Mouse (Mus musculus): Measurements from ENCODE around the gene Gm11492. TPM values are rescaled to one million over a fixed set of nuclear protein-coding genes. Genes with fewer than 3 reads are reported as not detected.
A peak's percentile ranks its signal among the peaks of the same experiment; 100 is the strongest.

Gm11492 gene
- polyA plus RNA-seq, 1 experiment from 2014 or later: not detected

DNA sequence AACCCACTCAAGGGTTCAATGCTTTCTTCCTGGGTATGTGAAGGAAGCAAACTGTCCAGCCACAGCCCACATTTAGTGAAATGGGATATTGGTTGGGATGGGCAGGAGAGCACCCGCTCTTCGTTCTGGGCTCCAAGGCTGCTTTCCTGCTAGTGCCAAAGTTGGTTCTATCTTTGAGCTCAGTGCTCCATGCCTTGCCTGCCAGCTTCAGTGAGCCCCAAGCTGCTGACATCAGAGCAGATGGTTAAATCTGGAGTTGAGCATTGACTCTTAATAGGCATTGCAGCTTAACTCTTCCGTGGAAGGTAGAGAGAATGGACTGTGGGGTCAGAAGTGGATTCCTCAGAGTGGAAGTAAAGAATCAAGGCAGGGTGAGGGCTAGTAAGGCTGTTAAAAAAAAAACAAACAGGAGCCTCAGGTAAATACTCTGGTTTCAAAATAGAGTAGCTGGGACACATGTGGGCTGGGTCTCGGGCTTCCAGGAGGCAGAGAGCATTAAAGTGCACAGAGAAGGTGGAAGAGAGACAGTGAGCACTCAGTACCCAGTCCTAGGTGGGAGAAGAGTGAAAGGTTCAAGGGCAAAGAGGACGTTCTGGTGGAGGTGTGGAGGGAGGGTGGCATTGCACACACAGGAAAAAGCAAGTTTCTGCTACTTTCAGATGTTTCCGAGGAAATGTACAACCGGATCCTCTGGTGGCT, 2.0 kb downstream of the Gm11492 start, which contains the start of gene Sept4:
Gene Sept4 (plus strand): TSS at position 649 of the 699 bp plus-strand sequence.
- H3K27ac ChIP-seq: peak within 1 kb of the TSS; percentile 31; the same call in 1 of the 2 replicates
- H3K27me3 ChIP-seq (ENCODE audit: insufficient read depth, poor library complexity, severe bottlenecking): no peaks in the 10 kb centered on the region
- peaks cover 45% of the 10 kb centered on the region for H3K4me1 ChIP-seq
- DNase-seq (ENCODE audit: low spot score): no peak
- no peaks in the 10 kb centered on the region for H3K9me3 ChIP-seq
- no peak within 1 kb of the TSS for H3K4me3 ChIP-seq
- 81% methylated on average over 7 of the region's 7 CpGs for WGBS
- H3K36me3 ChIP-seq: no peaks in the 10 kb centered on the region

DNA sequence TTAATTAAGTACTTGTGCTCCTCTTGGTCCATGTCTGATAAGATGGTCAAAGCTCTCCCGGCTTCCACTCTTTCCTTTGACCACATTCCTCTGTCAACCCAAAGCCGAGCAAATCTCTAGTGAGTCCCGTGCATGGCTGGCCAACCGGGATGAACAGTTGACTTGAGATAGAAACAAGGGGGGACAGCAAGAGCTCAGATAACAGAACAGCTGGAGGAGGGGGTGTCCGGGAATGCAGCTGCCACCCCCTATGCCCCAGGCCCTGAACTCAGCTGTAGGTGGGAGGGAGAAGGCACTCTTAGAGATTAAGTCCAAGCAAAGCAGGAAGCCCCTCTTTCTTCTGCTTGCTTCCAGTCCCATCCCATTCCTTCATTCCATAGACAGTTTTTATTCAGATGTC, 4.3 kb downstream of the Gm11492 start:
- Histone ChIP-seq H3K4me3 (no peak overlapping the region), H3K27ac (0 out of 2 replicates have a peak overlapping the region, but pooled peaks have one; percentile 31), H3K9me3 (no peaks in the 10 kb centered on the region), H3K36me3 (no peaks in the 10 kb centered on the region), H3K4me1 (peaks cover 65% of the 10 kb centered on the region), H3K27me3 (ENCODE audit: insufficient read depth, poor library complexity, severe bottlenecking) (no peaks in the 10 kb centered on the region)
- WGBS: 6% methylated on average over 5 of the region's 5 CpGs
- DNase-seq (ENCODE audit: low spot score): no peak

DNA sequence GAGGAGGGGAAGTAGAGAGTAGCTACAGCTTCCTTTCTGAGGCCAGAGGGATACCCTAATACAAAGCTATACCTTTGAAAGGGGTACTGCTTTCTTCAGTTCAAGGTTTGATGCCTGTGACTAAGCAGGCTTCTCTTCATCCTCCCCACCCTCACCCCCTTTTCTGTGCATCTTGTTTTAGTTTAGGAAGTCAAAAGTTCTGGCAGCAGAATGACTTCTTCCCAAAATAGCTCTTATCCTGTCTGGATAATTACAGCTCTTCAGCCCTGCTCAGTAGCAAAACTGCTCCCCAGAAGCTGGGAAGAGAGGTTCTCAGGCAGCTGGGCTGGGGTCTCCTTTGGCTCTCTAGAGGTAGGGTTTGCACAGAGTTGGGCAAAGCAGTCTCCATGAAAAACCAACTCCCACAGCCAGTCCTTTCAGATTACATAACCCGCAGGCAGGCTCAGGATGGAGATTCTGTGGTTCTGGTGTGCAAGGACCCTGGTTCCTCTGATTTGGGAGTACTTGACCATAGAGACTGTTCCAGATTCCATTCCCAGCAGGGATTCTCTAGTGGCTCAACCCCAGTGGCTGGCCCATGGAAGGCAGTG, 5.0 kb downstream of the Gm11492 start:
- Histone ChIP-seq H3K36me3 (no peaks in the 10 kb centered on the region), H3K4me3 (0 out of 2 replicates have a peak overlapping the region, but pooled peaks have one; percentile 23)

DNA sequence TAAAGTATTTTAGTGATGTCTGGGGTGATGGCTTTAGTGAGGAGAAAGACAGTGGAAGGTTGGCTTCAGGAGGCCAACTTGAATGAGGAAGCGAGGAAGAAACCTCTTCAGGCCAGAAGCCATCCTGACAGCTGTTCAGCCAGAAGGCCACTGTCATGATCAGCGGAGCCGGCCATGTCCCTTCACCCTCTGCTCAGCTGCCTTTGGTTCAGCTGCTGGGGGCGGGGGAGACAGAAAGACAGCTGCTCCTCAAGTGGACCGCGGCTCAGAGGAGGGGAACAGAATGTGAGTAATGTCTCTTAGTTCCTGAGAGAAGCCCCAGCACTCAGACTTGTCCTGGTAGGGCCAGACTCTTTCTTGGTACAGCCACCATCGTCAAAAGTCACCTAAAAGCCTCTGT, 7.3 kb downstream of the Gm11492 start:
- WGBS: 59% methylated on average over 7 of the region's 7 CpGs
- DNase-seq (ENCODE audit: low spot score): no peak
- no peaks in the 10 kb centered on the region for H3K9me3 ChIP-seq
- H3K27ac ChIP-seq: peak overlapping the region; percentile 36; the same call in 1 of the 2 replicates
- H3K27me3 ChIP-seq (ENCODE audit: insufficient read depth, poor library complexity, severe bottlenecking): no peaks in the 10 kb centered on the region
- no peak overlapping the region for H3K4me3 ChIP-seq
- peaks cover 74% of the 10 kb centered on the region for H3K4me1 ChIP-seq
- H3K36me3 ChIP-seq: no peaks in the 10 kb centered on the region

More for the DNA sequence above, 5.0 kb downstream of the Gm11492 start:
- no peak for DNase-seq (ENCODE audit: low spot score)
- no peaks in the 10 kb centered on the region for H3K9me3 ChIP-seq
- 0 out of 2 replicates have a peak overlapping the region, but pooled peaks have one; percentile 2 for H3K27ac ChIP-seq
- no peaks in the 10 kb centered on the region for H3K27me3 ChIP-seq (ENCODE audit: insufficient read depth, poor library complexity, severe bottlenecking)
- WGBS: 86% methylated on average over 1 of the region's 1 CpGs
- peaks cover 65% of the 10 kb centered on the region for H3K4me1 ChIP-seq

DNA sequence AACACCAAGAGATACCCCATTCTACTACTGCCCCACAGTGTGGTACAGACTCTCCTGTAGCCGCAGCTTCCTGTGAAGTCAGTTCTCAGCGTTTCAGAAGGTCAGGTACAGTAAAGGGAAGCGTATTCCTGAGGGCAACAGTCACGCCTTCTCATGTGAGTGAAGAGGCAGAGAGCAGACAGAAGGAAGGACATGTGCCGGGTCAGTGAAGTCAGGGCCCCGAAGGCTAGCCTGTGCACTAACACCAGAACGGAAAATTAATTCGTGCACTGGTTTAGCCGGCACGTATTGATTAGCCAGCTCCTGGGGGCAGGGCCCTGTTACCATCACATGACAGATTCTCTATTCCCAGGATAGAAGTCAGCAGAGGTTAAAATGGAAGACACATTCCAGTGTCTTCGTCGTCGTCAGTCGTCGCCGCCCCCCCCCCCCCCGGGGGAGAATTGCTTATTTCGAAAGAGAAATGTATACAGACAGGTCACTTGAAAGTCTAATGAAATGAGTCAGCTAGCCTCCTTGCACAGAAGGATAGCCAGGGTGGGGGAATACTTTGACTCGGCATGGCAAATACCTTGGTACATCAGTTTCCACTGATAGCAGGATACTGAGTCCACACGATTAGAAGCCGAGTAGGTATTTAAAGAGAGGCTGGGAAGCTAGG, 8.2 kb downstream of the Gm11492 start:
- H3K4me1 ChIP-seq: peaks cover 80% of the 10 kb centered on the region
- 53% methylated on average over 21 of the region's 21 CpGs for WGBS

DNA sequence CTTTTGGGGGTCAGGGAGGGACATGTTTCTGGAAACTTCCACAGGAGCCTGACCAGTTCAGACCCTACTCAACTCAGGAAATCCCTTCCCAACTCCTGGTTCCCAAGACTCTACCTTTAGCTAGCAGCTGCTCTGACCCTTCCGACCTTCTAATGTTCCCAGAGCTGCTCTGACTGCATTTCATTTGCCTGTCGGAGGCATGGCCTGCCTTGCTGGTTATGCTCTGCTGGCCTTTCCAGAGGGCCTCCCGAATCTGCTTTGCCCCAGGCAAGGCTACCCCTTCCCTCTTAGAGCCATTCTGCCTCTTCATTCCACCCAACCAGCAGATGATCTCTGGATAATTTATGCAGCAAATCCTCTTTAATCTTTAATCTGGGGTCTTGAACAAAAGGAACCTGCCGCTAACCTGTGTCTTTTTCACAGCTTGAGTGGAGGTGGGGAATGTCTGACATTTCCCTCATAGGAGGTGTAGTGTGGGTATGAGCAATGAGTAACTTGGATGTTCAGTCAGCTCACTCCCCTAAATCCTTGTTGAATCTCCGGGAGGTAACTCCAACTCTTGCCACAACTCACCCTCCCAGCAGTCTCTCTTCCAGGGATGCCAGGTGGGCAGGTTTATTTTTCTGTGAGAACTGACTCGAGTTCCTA, 11.3 kb downstream of the Gm11492 start:
- WGBS: 25% methylated on average over 6 of the region's 6 CpGs
- H3K4me1 ChIP-seq: peaks cover 72% of the 10 kb centered on the region
- no peaks in the 10 kb centered on the region for H3K9me3 ChIP-seq
- DNase-seq (ENCODE audit: low spot score): no peak
- peaks cover 18% of the 10 kb centered on the region; the same call in 1 of the 2 replicates for H3K27me3 ChIP-seq (ENCODE audit: insufficient read depth, poor library complexity, severe bottlenecking)
- H3K27ac ChIP-seq: peak overlapping the region; percentile 65; the same call in 1 of the 2 replicates
- peak overlapping the region; percentile 67 for H3K4me3 ChIP-seq
- H3K36me3 ChIP-seq: no peaks in the 10 kb centered on the region

More for the DNA sequence above, 8.2 kb downstream of the Gm11492 start:
- Histone ChIP-seq H3K27ac (peak overlapping the region; percentile 36; the same call in 1 of the 2 replicates), H3K27me3 (ENCODE audit: insufficient read depth, poor library complexity, severe bottlenecking) (no peaks in the 10 kb centered on the region), H3K4me3 (no peak overlapping the region), H3K9me3 (no peaks in the 10 kb centered on the region), H3K36me3 (no peaks in the 10 kb centered on the region)
- no peak for DNase-seq (ENCODE audit: low spot score)

DNA sequence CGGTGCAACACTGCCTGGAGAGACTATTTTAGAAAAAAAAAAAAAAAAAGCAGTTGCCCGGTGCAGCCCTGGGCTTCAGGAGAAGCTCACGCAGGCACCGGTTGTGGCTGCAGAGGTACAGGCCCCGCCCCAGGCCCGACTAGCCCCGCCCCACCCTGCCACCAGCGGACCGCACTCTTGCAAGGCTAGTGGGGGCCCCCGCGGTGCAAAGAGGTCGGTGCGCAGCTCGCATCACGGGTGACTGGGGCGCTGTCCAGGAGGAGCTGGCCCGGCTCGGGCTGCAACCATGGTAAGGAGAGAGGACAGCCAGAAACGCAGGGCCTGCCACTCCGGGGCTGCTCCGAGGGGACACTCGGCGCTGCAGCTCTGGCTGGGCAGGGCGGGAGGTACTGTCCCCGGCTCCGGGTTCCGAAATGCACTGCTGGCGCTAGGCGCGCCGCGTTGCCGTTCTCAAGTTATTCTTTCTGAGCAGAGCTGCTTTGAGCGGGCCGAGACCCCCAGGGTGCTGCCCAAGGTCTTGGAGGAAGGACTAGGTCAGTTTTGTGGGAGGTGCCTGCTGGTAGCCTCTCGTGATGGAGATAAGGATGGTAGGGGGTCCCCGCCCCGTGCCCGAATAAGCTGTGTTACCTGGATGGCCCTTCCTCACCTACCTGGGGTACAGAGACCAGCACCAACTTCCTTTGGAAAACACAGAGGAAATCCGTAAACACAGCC, 12.0 kb downstream of the Gm11492 start:
- no peaks in the 10 kb centered on the region for H3K9me3 ChIP-seq
- peak overlapping the region; percentile 65 for H3K27ac ChIP-seq
- H3K4me3 ChIP-seq: peak overlapping the region; percentile 67
- under 1% methylated on average over 40 of the region's 40 CpGs for WGBS
- peaks cover 76% of the 10 kb centered on the region for H3K4me1 ChIP-seq
- H3K27me3 ChIP-seq (ENCODE audit: insufficient read depth, poor library complexity, severe bottlenecking): peaks cover 18% of the 10 kb centered on the region; the same call in 1 of the 2 replicates
- no peaks in the 10 kb centered on the region for H3K36me3 ChIP-seq
- DNase-seq (ENCODE audit: low spot score): peak; percentile 90

DNA sequence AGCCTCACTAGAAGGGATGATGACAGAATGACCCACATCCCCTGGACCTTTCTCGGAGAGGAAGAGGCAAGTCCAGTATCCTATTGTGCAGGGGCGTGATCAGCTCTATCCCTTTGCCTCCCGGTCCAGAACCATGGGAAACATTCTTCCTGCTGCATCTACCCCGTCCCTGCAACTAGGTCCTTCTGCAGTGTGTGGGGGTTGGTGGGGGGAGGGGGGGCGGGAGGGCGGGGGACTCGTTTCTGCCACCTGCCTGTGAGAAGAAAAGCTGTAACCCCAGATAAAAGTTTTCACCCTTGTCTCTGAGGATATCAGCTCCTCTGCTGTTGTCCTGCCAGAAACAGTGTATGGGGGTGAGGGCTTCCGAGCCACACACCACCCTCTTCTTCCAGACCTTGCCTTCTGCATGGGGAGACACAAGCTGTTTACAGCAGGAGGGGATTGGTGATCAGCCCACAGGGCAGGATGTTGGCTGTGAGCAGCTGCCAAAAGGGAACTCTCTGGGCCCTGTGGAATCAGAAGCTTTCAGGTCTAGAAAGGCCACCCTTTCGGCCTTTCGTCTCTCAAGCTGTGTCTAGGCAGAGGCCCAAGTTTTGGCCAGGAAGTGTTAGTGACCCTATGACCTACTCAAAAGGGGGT, 12.6 kb downstream of the Gm11492 start:
- 11% methylated on average over 10 of the region's 10 CpGs for WGBS
- DNase-seq (ENCODE audit: low spot score): no peak

DNA sequence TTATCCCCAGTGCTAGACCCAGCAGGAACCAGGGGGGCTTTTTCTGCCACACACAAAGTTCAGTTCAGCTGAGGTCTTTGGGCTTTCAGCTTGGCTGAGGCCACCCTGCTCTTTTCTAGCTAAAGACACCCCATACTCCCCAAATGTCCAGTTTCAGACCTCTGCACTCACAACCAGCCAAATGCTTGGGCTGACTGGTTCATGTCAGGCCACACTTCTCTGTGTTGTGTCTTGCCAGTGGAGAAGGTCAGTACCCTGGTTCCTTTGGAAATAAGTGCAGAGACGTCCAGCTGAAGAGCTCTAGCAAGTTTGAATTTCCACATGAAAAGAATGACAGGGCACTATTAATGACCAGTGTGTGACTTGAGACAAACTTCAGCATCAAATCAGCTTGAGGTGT, 13.3 kb downstream of the Gm11492 start:
- no peaks in the 10 kb centered on the region for H3K9me3 ChIP-seq
- H3K4me1 ChIP-seq: peaks cover 69% of the 10 kb centered on the region
- no peak overlapping the region for H3K4me3 ChIP-seq
- H3K27ac ChIP-seq: peak overlapping the region; percentile 77; the same call in 1 of the 2 replicates
- no peak for DNase-seq (ENCODE audit: low spot score)
- H3K36me3 ChIP-seq: no peaks in the 10 kb centered on the region
- peaks cover 18% of the 10 kb centered on the region; the same call in 1 of the 2 replicates for H3K27me3 ChIP-seq (ENCODE audit: insufficient read depth, poor library complexity, severe bottlenecking)
- WGBS: 37% methylated on average over 1 of the region's 1 CpGs

More for the DNA sequence above, 12.6 kb downstream of the Gm11492 start:
- Histone ChIP-seq H3K4me1 (peaks cover 71% of the 10 kb centered on the region), H3K9me3 (no peaks in the 10 kb centered on the region), H3K4me3 (peak overlapping the region; percentile 67), H3K36me3 (no peaks in the 10 kb centered on the region), H3K27me3 (ENCODE audit: insufficient read depth, poor library complexity, severe bottlenecking) (peaks cover 18% of the 10 kb centered on the region; the same call in 1 of the 2 replicates), H3K27ac (peak overlapping the region; percentile 77)

DNA sequence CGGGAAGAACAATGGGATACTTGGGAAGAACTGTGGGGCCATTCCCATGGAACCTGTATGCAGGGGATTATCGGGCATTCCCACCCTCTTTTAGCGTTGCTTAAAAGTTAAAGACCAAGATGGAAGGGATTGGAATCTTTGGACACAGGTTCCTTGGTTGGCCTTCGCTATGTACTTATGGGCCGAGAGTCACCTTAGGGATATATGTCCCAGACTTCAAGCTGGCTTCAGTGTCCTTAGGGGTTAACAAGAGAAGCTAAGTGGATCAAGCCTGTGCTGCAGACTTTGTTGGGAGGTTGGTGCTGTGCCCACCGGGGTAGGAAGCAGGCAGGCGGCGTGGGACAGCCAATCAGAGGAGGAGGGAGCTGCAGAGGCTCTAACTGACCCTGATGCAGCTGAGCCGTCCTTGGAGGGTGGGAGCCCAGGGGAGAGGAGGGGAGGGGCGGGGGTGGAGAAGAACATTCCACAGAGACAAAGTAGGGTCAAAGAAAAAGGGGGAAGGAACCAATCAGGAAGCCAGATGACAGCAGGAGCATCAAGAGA, 14.2 kb downstream of the Gm11492 start:
- Histone ChIP-seq H3K4me1 (peaks cover 66% of the 10 kb centered on the region), H3K9me3 (no peaks in the 10 kb centered on the region), H3K4me3 (no peak overlapping the region), H3K27me3 (ENCODE audit: insufficient read depth, poor library complexity, severe bottlenecking) (peaks cover 18% of the 10 kb centered on the region; the same call in 1 of the 2 replicates), H3K36me3 (no peaks in the 10 kb centered on the region), H3K27ac (peak overlapping the region; percentile 23; the same call in 1 of the 2 replicates)
- no peak for DNase-seq (ENCODE audit: low spot score)
- 45% methylated on average over 10 of the region's 10 CpGs for WGBS

DNA sequence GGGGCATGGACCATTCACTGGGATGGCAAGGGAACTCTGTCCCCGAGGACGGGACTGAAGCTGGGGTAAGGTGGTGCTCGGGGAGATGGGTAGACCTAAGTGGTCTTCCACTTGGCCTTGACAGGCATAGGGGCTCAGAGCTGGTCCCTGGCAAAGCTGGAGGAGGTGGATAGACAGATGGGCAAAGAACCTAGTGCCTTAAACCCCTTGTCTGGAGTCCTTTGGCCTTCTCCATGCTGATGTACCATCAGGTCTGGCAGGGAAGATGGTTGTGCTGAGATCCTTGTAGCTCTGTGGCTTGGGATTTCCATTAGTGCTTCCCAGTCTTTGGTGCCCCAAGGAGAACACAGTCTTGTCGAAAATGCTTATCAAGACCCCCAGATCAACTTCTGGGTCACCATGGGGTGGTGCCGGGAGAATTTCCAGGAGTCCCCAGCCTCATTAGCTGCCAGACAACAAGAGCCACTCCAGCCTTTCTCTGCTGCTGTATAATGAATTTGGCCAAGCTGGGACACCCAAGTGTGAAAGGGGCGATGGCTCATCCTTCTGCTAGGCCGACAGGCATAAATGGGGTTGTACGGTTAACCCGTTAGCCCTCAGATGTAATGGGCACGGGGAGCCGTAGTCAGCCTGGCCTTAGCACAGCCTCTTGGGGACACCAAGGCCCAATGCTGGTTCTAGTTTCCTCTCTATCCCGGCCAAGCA, 14.9 kb downstream of the Gm11492 start:
- DNase-seq (ENCODE audit: low spot score): no peak
- Histone ChIP-seq H3K36me3 (no peaks in the 10 kb centered on the region), H3K27me3 (ENCODE audit: insufficient read depth, poor library complexity, severe bottlenecking) (peaks cover 18% of the 10 kb centered on the region; the same call in 1 of the 2 replicates), H3K4me1 (peaks cover 66% of the 10 kb centered on the region), H3K4me3 (no peak overlapping the region), H3K27ac (no peak overlapping the region; the same call in 1 of the 2 replicates), H3K9me3 (no peaks in the 10 kb centered on the region)
- whole genome bisulfite sequencing: 79% methylated on average over 12 of the region's 12 CpGs
